Mouse (Mus musculus) G1E (cell line): Measurements from ENCODE around the gene Tnfsf4. TPM values are rescaled to one million over a fixed set of nuclear protein-coding genes. Genes with fewer than 3 reads are reported as not detected.

Experiments used
- ATAC-seq: 2 replicates; pipeline ENCODE4 v1.8.0; 2016; ENCODE audit warnings: mild to moderate bottlenecking; ENCODE audit not compliant: insufficient number of reproducible peaks, poor library complexity, low FRiP score, severe bottlenecking; ENCODE audit errors: extremely low read depth
- DNase-seq: peaks from one replicate; pipeline ENCODE4 v3.0.0; 2012; ENCODE audit warnings: low spot score
- H3K27me3 ChIP-seq: 2 replicates; pipeline ENCODE4 v1.6.1; 2012; ENCODE audit warnings: mild to moderate bottlenecking, low read length, inconsistent platforms; ENCODE audit not compliant: insufficient read depth
- H3K36me3 ChIP-seq: replicated peaks from 2 replicates; pipeline ENCODE3; 2012; ENCODE audit warnings: mild to moderate bottlenecking, inconsistent platforms
- H3K4me1 ChIP-seq: 2 replicates; pipeline ENCODE4 v1.6.1; 2012; ENCODE audit warnings: low read depth, low read length, inconsistent platforms, mixed read lengths; ENCODE audit not compliant: insufficient read depth
- H3K4me3 ChIP-seq: 2 replicates; pipeline ENCODE4 v1.5.1; 2012; ENCODE audit warnings: low read depth, mild to moderate bottlenecking, inconsistent platforms, low read length, moderate library complexity, mixed read lengths
- H3K9me3 ChIP-seq: replicated peaks from 2 replicates; pipeline ENCODE4 v1.6.1; 2012; ENCODE audit warnings: inconsistent platforms
- CTCF ChIP-seq: IDR thresholded peaks from 2 replicates; pipeline ENCODE4 v1.5.1; 2012; ENCODE audit warnings: low read depth, low read length, inconsistent platforms, mixed read lengths
- GATA1 ChIP-seq: IDR thresholded peaks from 2 replicates; pipeline ENCODE4 v1.6.1; 2012; ENCODE audit warnings: borderline replicate concordance, low read length, inconsistent platforms, mixed read lengths
- GATA2 ChIP-seq: IDR thresholded peaks from 2 replicates; pipeline ENCODE4 v1.6.1; 2012; ENCODE audit warnings: low read depth, low read length, inconsistent platforms, borderline replicate concordance
- POLR2AphosphoS5 ChIP-seq: IDR thresholded peaks from 2 replicates; pipeline ENCODE4 v1.6.1; 2012; ENCODE audit warnings: low read depth, low read length, inconsistent platforms; ENCODE audit not compliant: insufficient replicate concordance
- TAL1 ChIP-seq: conservative IDR thresholded peaks from 2 replicates; pipeline ENCODE4 v1.6.1; 2012; ENCODE audit warnings: low read depth, low read length, inconsistent platforms, mixed read lengths
- polyA plus RNA-seq: library from polyadenylated mRNA; stranded (reverse); fragments of >175 nt; gene quantifications from 2 replicates; pipeline ENCODE4 v1.2.3, GENCODE M21; 2012
- total RNA-seq, 2 experiments: library from RNA; stranded (forward) in 1 of 2; stranded (reverse) in 1 of 2; fragments of 200-1000 nt in 1 of 2; fragments of >200 nt in 1 of 2; fragmentation: Nextera tagmentation in 1 of 2; gene quantifications; 2 replicates each; pipeline ENCODE4 v1.2.3; 2014 to 2017

Gene Tnfsf4
- total and polyA plus RNA-seq, 3 experiments, result 0.05 TPM; not detected in 2

GRCm38 (mm10) chr1:161427057-161427311 lies 31.8 kb downstream of the Tnfsf4 start:
- H3K9me3 ChIP-seq, result no peaks in the 10 kb centered on the region
- DNase-seq (no peak), ATAC-seq (no peak)
- no peaks in the 10 kb centered on the region for H3K4me1 ChIP-seq
- no peak for TF ChIP-seq GATA2
- no peak for TF ChIP-seq GATA1
- TF ChIP-seq CTCF, result no peak
- no peak for TF ChIP-seq TAL1
- TF ChIP-seq POLR2AphosphoS5, result no peak
- no peaks in the 10 kb centered on the region for H3K36me3 ChIP-seq
- H3K27me3 ChIP-seq, result peaks cover 4% of the 10 kb centered on the region; the same call in 1 of the 2 replicates
- no peak overlapping the region for H3K4me3 ChIP-seq

GRCm38 (mm10) chr1:161435781-161436180 lies 40.6 kb downstream of the Tnfsf4 start:
- H3K9me3 ChIP-seq, result no peaks in the 10 kb centered on the region
- H3K4me3 ChIP-seq, result no peak overlapping the region
- H3K27me3 ChIP-seq, result no peaks in the 10 kb centered on the region; the same call in 1 of the 2 replicates
- TF ChIP-seq CTCF (no peak), POLR2AphosphoS5 (no peak), GATA1 (no peak), GATA2 (no peak), TAL1 (no peak)
- DNase-seq, result no peak
- no peak for ATAC-seq
- H3K36me3 ChIP-seq, result no peaks in the 10 kb centered on the region
- H3K4me1 ChIP-seq, result no peaks in the 10 kb centered on the region

- ATAC-seq (no peak), DNase-seq (no peak)
- TF ChIP-seq CTCF (no peak), POLR2AphosphoS5 (no peak), GATA2 (no peak), GATA1 (no peak), TAL1 (no peak)
- Histone ChIP-seq H3K4me1 (no peaks in the 10 kb centered on the region), H3K9me3 (no peaks in the 10 kb centered on the region), H3K4me3 (no peak overlapping the region), H3K27me3 (no peaks in the 10 kb centered on the region; the same call in 1 of the 2 replicates), H3K36me3 (no peaks in the 10 kb centered on the region)
Measured at GRCm38 (mm10) chr1:161436503-161436902, 41.3 kb downstream of the Tnfsf4 start.

GRCm38 (mm10) chr1:161444858-161445257 lies 49.6 kb downstream of the Tnfsf4 start:
- Histone ChIP-seq H3K27me3 (peaks cover 10% of the 10 kb centered on the region), H3K4me1 (no peaks in the 10 kb centered on the region), H3K9me3 (no peaks in the 10 kb centered on the region), H3K36me3 (no peaks in the 10 kb centered on the region), H3K4me3 (no peak overlapping the region)
- TF ChIP-seq TAL1, result no peak
- TF ChIP-seq GATA1, result no peak
- no peak for TF ChIP-seq GATA2
- TF ChIP-seq CTCF, result no peak
- no peak for TF ChIP-seq POLR2AphosphoS5
- ATAC-seq, result no peak
- DNase-seq, result no peak

- H3K9me3 ChIP-seq, result no peaks in the 10 kb centered on the region
- DNase-seq, result no peak
- ATAC-seq, result no peak
- no peak for TF ChIP-seq TAL1
- no peak for TF ChIP-seq CTCF
- TF ChIP-seq GATA2, result no peak
- TF ChIP-seq GATA1, result no peak
- no peak for TF ChIP-seq POLR2AphosphoS5
- H3K36me3 ChIP-seq, result no peaks in the 10 kb centered on the region
- H3K4me3 ChIP-seq, result no peak overlapping the region
- no peaks in the 10 kb centered on the region for H3K4me1 ChIP-seq
- 0 out of 2 replicates have a peak, but pooled peaks cover 6% of the 10 kb centered on the region for H3K27me3 ChIP-seq
Measured at GRCm38 (mm10) chr1:161451683-161452245, 56.6 kb downstream of the Tnfsf4 start.

GRCm38 (mm10) chr1:161452250-161452649 lies 57.0 kb downstream of the Tnfsf4 start:
- Histone ChIP-seq H3K36me3 (no peaks in the 10 kb centered on the region), H3K9me3 (no peaks in the 10 kb centered on the region), H3K4me3 (no peak overlapping the region), H3K27me3 (0 out of 2 replicates have a peak, but pooled peaks cover 6% of the 10 kb centered on the region), H3K4me1 (no peaks in the 10 kb centered on the region)
- no peak for ATAC-seq
- no peak for DNase-seq
- TF ChIP-seq POLR2AphosphoS5 (no peak), CTCF (no peak), GATA1 (no peak)
